Mouse (Mus musculus) G1E (cell line): ENCODE measurements around the gene Snrk. TPM values are rescaled to one million over a fixed set of nuclear protein-coding genes. Genes with fewer than 3 reads are reported as not detected.

Experiments used
- ATAC-seq: 2 replicates; pipeline ENCODE4 v1.8.0; 2016; ENCODE audit warnings: mild to moderate bottlenecking; ENCODE audit not compliant: insufficient number of reproducible peaks, poor library complexity, low FRiP score, severe bottlenecking; ENCODE audit errors: extremely low read depth
- DNase-seq: peaks from one replicate; pipeline ENCODE4 v3.0.0; 2012; ENCODE audit warnings: low spot score
- H3K27me3 ChIP-seq: 2 replicates; pipeline ENCODE4 v1.6.1; 2012; ENCODE audit warnings: mild to moderate bottlenecking, low read length, inconsistent platforms; ENCODE audit not compliant: insufficient read depth
- H3K36me3 ChIP-seq: replicated peaks from 2 replicates; pipeline ENCODE3; 2012; ENCODE audit warnings: mild to moderate bottlenecking, inconsistent platforms
- H3K4me1 ChIP-seq: 2 replicates; pipeline ENCODE4 v1.6.1; 2012; ENCODE audit warnings: low read depth, low read length, inconsistent platforms, mixed read lengths; ENCODE audit not compliant: insufficient read depth
- H3K4me3 ChIP-seq: 2 replicates; pipeline ENCODE4 v1.5.1; 2012; ENCODE audit warnings: low read depth, mild to moderate bottlenecking, inconsistent platforms, low read length, moderate library complexity, mixed read lengths
- H3K9me3 ChIP-seq: replicated peaks from 2 replicates; pipeline ENCODE4 v1.6.1; 2012; ENCODE audit warnings: inconsistent platforms
- CTCF ChIP-seq: IDR thresholded peaks from 2 replicates; pipeline ENCODE4 v1.5.1; 2012; ENCODE audit warnings: low read depth, low read length, inconsistent platforms, mixed read lengths
- GATA1 ChIP-seq: IDR thresholded peaks from 2 replicates; pipeline ENCODE4 v1.6.1; 2012; ENCODE audit warnings: borderline replicate concordance, low read length, inconsistent platforms, mixed read lengths
- GATA2 ChIP-seq: IDR thresholded peaks from 2 replicates; pipeline ENCODE4 v1.6.1; 2012; ENCODE audit warnings: low read depth, low read length, inconsistent platforms, borderline replicate concordance
- POLR2AphosphoS5 ChIP-seq: IDR thresholded peaks from 2 replicates; pipeline ENCODE4 v1.6.1; 2012; ENCODE audit warnings: low read depth, low read length, inconsistent platforms; ENCODE audit not compliant: insufficient replicate concordance
- TAL1 ChIP-seq: conservative IDR thresholded peaks from 2 replicates; pipeline ENCODE4 v1.6.1; 2012; ENCODE audit warnings: low read depth, low read length, inconsistent platforms, mixed read lengths
- polyA plus RNA-seq: library from polyadenylated mRNA; stranded (reverse); fragments of >175 nt; gene quantifications from 2 replicates; pipeline ENCODE4 v1.2.3, GENCODE M21; 2012
- total RNA-seq, 2 experiments: library from RNA; stranded (forward) in 1 of 2; stranded (reverse) in 1 of 2; fragments of 200-1000 nt in 1 of 2; fragments of >200 nt in 1 of 2; fragmentation: Nextera tagmentation in 1 of 2; gene quantifications; 2 replicates each; pipeline ENCODE4 v1.2.3; 2014 to 2017

Snrk gene
- total and polyA plus RNA-seq, 3 experiments: 27.8 to 37.2 (median 29.5) TPM

GRCm38 (mm10) chr9:122180105-122180504, 63.0 kb downstream of the Snrk start:
- Histone ChIP-seq H3K9me3 (no peaks in the 10 kb centered on the region), H3K27me3 (peaks cover 26% of the 10 kb centered on the region), H3K36me3 (peaks cover 2% of the 10 kb centered on the region), H3K4me1 (no peaks in the 10 kb centered on the region), H3K4me3 (no peak overlapping the region)
- DNase-seq (no peak), ATAC-seq (no peak)
- TF ChIP-seq GATA1 (no peak), TAL1 (no peak), CTCF (no peak), GATA2 (no peak), POLR2AphosphoS5 (no peak)

- DNase-seq: no peak
- no peaks in the 10 kb centered on the region for H3K36me3 ChIP-seq
- H3K27me3 ChIP-seq: peaks cover 11% of the 10 kb centered on the region; the same call in 1 of the 2 replicates
- H3K4me3 ChIP-seq: no peak overlapping the region
- ATAC-seq: no peak
- no peaks in the 10 kb centered on the region for H3K4me1 ChIP-seq
- no peaks in the 10 kb centered on the region for H3K9me3 ChIP-seq
- TF ChIP-seq TAL1 (no peak), GATA2 (no peak), CTCF (no peak), POLR2AphosphoS5 (no peak), GATA1 (no peak)
Observed at GRCm38 (mm10) chr9:122183074-122183473, 66.0 kb downstream of the Snrk start.

GRCm38 (mm10) chr9:122184329-122184728, 67.3 kb downstream of the Snrk start:
- no peak for ATAC-seq
- no peaks in the 10 kb centered on the region for H3K9me3 ChIP-seq
- peaks cover 7% of the 10 kb centered on the region; the same call in 1 of the 2 replicates for H3K27me3 ChIP-seq
- no peaks in the 10 kb centered on the region for H3K4me1 ChIP-seq
- no peak overlapping the region for H3K4me3 ChIP-seq
- H3K36me3 ChIP-seq: no peaks in the 10 kb centered on the region
- no peak for DNase-seq
- TF ChIP-seq CTCF (no peak), POLR2AphosphoS5 (no peak), GATA1 (no peak), TAL1 (no peak), GATA2 (no peak)

GRCm38 (mm10) chr9:122185061-122185460, 68.0 kb downstream of the Snrk start:
- no peak overlapping the region for H3K4me3 ChIP-seq
- TF ChIP-seq CTCF (peak; percentile 30; the same call in 1 of the 2 replicates), TAL1 (no peak), GATA2 (no peak), POLR2AphosphoS5 (no peak)
- H3K36me3 ChIP-seq: no peaks in the 10 kb centered on the region
- H3K27me3 ChIP-seq: peaks cover 7% of the 10 kb centered on the region; the same call in 1 of the 2 replicates
- DNase-seq: peak; percentile 12
- ATAC-seq: no peak
- H3K4me1 ChIP-seq: no peaks in the 10 kb centered on the region
- no peaks in the 10 kb centered on the region for H3K9me3 ChIP-seq

GRCm38 (mm10) chr9:122185953-122186352, 68.9 kb downstream of the Snrk start:
- TF ChIP-seq GATA1 (no peak), CTCF (no peak), POLR2AphosphoS5 (no peak), TAL1 (no peak), GATA2 (no peak)
- no peaks in the 10 kb centered on the region for H3K4me1 ChIP-seq
- no peaks in the 10 kb centered on the region for H3K9me3 ChIP-seq
- no peaks in the 10 kb centered on the region for H3K36me3 ChIP-seq
- H3K27me3 ChIP-seq: peaks cover 7% of the 10 kb centered on the region; the same call in 1 of the 2 replicates
- ATAC-seq: no peak
- H3K4me3 ChIP-seq: no peak overlapping the region
- no peak for DNase-seq

- H3K4me3 ChIP-seq: no peak overlapping the region
- no peaks in the 10 kb centered on the region for H3K9me3 ChIP-seq
- H3K36me3 ChIP-seq: no peaks in the 10 kb centered on the region
- H3K4me1 ChIP-seq: no peaks in the 10 kb centered on the region
- DNase-seq (no peak), ATAC-seq (no peak)
- H3K27me3 ChIP-seq: peaks cover 7% of the 10 kb centered on the region; the same call in 1 of the 2 replicates
- TF ChIP-seq CTCF (no peak), POLR2AphosphoS5 (no peak), GATA1 (no peak), GATA2 (no peak), TAL1 (no peak)
Observed at GRCm38 (mm10) chr9:122186643-122187226, 69.7 kb downstream of the Snrk start.
